Mouse (Mus musculus) intestine, postnatal 0 days (tissue): ENCODE results near the gene Zfp182. TPM values are rescaled to one million over a fixed set of nuclear protein-coding genes. Genes with fewer than 3 reads are reported as not detected.

ENCODE experiments used
- ATAC-seq: fragments of 200-750 bp; cut with Nextera tagmentation; 2 replicates; pipeline ENCODE4 v1.8.0; 2017; ENCODE audit warnings: mild to moderate bottlenecking, moderate TSS enrichment, moderate library complexity
- H3K27ac ChIP-seq: fragments of 300-500 bp; sonication (generic); 2 replicates; pipeline ENCODE4 v1.5.1; 2014; ENCODE audit warnings: mild to moderate bottlenecking, low read depth, low read length, moderate library complexity
- H3K27me3 ChIP-seq: fragments of 300-500 bp; sonication (generic); replicated peaks from 2 replicates; pipeline ENCODE4 v1.6.1; 2014; ENCODE audit warnings: low read length, mixed read lengths; ENCODE audit not compliant: control insufficient read depth, insufficient read depth
- H3K36me3 ChIP-seq: fragments of 300-500 bp; sonication (generic); 2 replicates; pipeline ENCODE4 v1.6.1; 2014; ENCODE audit warnings: mild to moderate bottlenecking, moderate library complexity; ENCODE audit not compliant: control insufficient read depth, insufficient read depth
- H3K4me1 ChIP-seq: fragments of 300-500 bp; sonication (generic); replicated peaks from 2 replicates; pipeline ENCODE4 v1.6.1; 2014; ENCODE audit warnings: antibody characterized with exemption, low read length, mixed read lengths; ENCODE audit not compliant: control insufficient read depth, insufficient read depth
- H3K4me2 ChIP-seq: fragments of 300-500 bp; sonication (generic); replicated peaks from 2 replicates; pipeline ENCODE4 v1.6.1; 2014; ENCODE audit warnings: low read depth, mild to moderate bottlenecking, moderate library complexity
- H3K4me3 ChIP-seq: fragments of 300-500 bp; sonication (generic); 2 replicates; pipeline ENCODE4 v1.5.1; 2014; ENCODE audit warnings: low read depth, low read length
- H3K9ac ChIP-seq: fragments of 300-500 bp; sonication (generic); 2 replicates; pipeline ENCODE4 v1.6.1; 2014; ENCODE audit warnings: mild to moderate bottlenecking, low read depth, low read length
- H3K9me3 ChIP-seq: fragments of 300-500 bp; sonication (generic); 2 replicates; pipeline ENCODE4 v1.6.1; 2016; ENCODE audit warnings: mixed run types; ENCODE audit not compliant: control insufficient read depth
- CTCF ChIP-seq: sonication (generic); IDR thresholded peaks from 2 replicates; pipeline ENCODE4 v1.5.1; 2016; ENCODE audit warnings: low read depth, mild to moderate bottlenecking, control low read depth, antibody characterized with exemption, moderate library complexity
- WGBS: fragments of 180-500 bp; shearing (Covaris S2); extraction: QIAGEN DNeasy Blood & Tissue Kit; methylation state at CpG from one replicate; pipeline ENCODE4 v1.1.7; 2014; 5-methylcytosine and 5-hydroxymethylcytosine counted together
- polyA plus RNA-seq: library from polyadenylated mRNA; unstranded; fragments of >200 nt; fragmentation: Nextera tagmentation; extraction: Ambion mirVana; gene quantifications from 2 replicates; pipeline ENCODE4 v1.2.1, GENCODE M21; 2015

The Zfp182 gene
- polyA plus RNA-seq, 1 experiment from 2014 or later = 2.6 TPM

- Histone ChIP-seq H3K27me3 (no peaks in the 10 kb centered on the region), H3K4me2 (peak overlapping the region; percentile 60), H3K36me3 (no peaks in the 10 kb centered on the region), H3K4me3 (peak overlapping the region; percentile 51), H3K9me3 (no peaks in the 10 kb centered on the region), H3K4me1 (no peaks in the 10 kb centered on the region), H3K9ac (peak overlapping the region; percentile 45; the same call in 1 of the 2 replicates), H3K27ac (0 out of 2 replicates have a peak overlapping the region, but pooled peaks have one; percentile 0)
- peak; percentile 23; the same call in 1 of the 2 replicates for TF ChIP-seq CTCF
- 29% methylated on average over 9 of the region's 9 CpGs for WGBS
- ATAC-seq = peak; percentile 41; the same call in 1 of the 2 replicates
Measured at GRCm38 (mm10) chrX:21061460-21061859, 656 bp downstream of the Zfp182 start.

- H3K27ac ChIP-seq = no peak overlapping the region
- no peaks in the 10 kb centered on the region for H3K9me3 ChIP-seq
- H3K36me3 ChIP-seq = no peaks in the 10 kb centered on the region
- H3K4me3 ChIP-seq = no peak overlapping the region
- H3K4me2 ChIP-seq = no peak overlapping the region
- ATAC-seq = no peak
- H3K9ac ChIP-seq = no peak overlapping the region
- TF ChIP-seq CTCF = no peak
- WGBS = 56% methylated on average over 1 of the region's 1 CpGs
- H3K4me1 ChIP-seq = no peaks in the 10 kb centered on the region
- H3K27me3 ChIP-seq = no peaks in the 10 kb centered on the region
Measured at GRCm38 (mm10) chrX:20980901-20981300, 81.2 kb downstream of the Zfp182 start.

Other genes starting within 250 kb of the Zfp182 start
- gene Timp1, start 192.2 kb downstream of the Zfp182 start, polyA plus RNA-seq = 7.0 and 11.5 TPM in 2 replicates
- gene Syn1, start 141.3 kb downstream of the Zfp182 start, polyA plus RNA-seq = 1.8 and 2.1 TPM in 2 replicates
- gene Cfp, start 130.8 kb downstream of the Zfp182 start, polyA plus RNA-seq = 3.5 and 4.2 TPM in 2 replicates
- gene Elk1, start 111.7 kb downstream of the Zfp182 start, polyA plus RNA-seq = 3.7 and 4.1 TPM in 2 replicates
- gene Uxt, start 100.3 kb downstream of the Zfp182 start, polyA plus RNA-seq = 76.8 and 78.7 TPM in 2 replicates
- gene Spaca5, start 6.1 kb upstream of the Zfp182 start, polyA plus RNA-seq = not detected in 2 replicates
- gene Zfp300, start 27.2 kb upstream of the Zfp182 start, polyA plus RNA-seq = 0.24 and 0.52 TPM in 2 replicates
- gene Ssxa1, start 53.5 kb upstream of the Zfp182 start, polyA plus RNA-seq = not detected in 2 replicates
- not detected in 2 replicates for gene Gm21876, start 113.3 kb upstream of the Zfp182 start, polyA plus RNA-seq